Mouse (Mus musculus): Measurements from ENCODE around the gene Ulk4. TPM values are rescaled to one million over a fixed set of nuclear protein-coding genes. Genes with fewer than 3 reads are reported as not detected.

Ulk4 gene
- total RNA-seq, 2 experiments from 2014 or later, result 9.2 to 9.9 TPM

DNA sequence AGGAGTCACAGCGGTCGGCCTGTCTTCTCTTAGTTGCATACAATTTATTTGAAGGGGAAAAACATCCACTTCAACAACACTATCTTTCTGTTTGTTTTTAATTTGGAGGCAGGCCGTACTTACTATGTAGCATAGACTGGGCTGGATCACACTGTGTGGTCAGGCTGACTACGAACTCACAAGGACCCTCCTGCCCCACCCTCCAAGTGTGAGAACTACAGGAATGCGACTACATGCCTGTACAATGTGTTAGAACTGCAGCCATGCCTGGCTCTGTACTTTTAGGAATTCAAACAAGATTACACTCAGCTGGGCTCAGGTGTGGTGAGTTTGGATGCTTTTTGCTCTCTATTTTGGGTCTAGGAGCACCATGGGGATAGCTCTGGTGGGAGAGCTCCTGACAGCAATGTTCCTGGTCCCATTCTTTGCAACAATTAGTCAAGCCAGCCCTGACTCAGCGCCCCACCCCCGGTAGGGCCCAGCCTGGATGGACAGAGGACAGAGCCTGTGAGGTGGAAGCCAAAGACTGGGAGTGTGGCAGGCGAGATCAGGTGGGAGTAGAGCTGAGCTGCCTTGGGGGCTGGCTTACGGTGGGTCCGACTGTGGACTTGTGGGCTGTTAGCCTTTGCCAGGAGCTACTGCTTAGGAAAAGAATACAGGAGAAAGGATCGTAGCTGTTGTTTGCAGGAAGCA, 261.0 kb downstream of the Ulk4 start:
- H3K4me3 ChIP-seq, result no peak overlapping the region
- DNase-seq (ENCODE audit: extremely low spot score in 1 of 2, low spot score in 2 of 2), result no peak
- intact Hi-C loops (cut with DNase I), result no loop called here
- TF ChIP-seq CTCF (IDR thresholded peaks at IDR 0.05), result no peak
- no peak overlapping the region for H3K27ac ChIP-seq

DNA sequence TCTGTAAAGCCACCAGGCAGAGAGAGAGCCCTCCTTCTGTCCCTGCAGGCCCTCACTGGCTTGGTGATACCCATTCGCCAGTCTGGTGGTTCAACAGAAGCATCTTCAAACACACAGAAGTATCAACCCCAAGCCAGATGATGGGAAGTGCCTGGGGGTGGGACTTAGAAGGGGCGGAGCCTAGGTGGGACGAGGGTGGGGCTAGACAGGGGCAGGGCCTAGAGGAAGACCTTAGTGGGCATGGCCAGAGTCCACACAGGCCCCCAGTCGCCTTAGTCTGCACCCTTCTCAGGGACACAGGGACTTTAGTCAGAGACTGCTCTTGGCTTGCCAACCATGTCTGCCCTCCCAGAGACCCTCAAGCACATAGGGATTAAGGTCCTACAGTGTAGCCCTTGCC, 265.5 kb downstream of the Ulk4 start:
- no peak for DNase-seq (ENCODE audit: extremely low spot score in 1 of 2, low spot score in 2 of 2)
- H3K27ac ChIP-seq, result no peak overlapping the region
- no peak for TF ChIP-seq CTCF (IDR thresholded peaks at IDR 0.05)
- intact Hi-C loops (cut with DNase I), result no loop called here
- H3K4me3 ChIP-seq, result no peak overlapping the region

- no peak for DNase-seq (ENCODE audit: extremely low spot score in 1 of 2, low spot score in 2 of 2)
- no peak overlapping the region for H3K4me3 ChIP-seq
- TF ChIP-seq CTCF (IDR thresholded peaks at IDR 0.05), result no peak
- H3K27ac ChIP-seq, result no peak overlapping the region
- intact Hi-C loops (cut with DNase I), result no loop called here
Observed at GRCm38 (mm10) chr9:121010544-121010943, 266.5 kb downstream of the Ulk4 start.

- Histone ChIP-seq H3K27ac (no peak overlapping the region), H3K4me3 (no peak overlapping the region)
- DNase-seq (ENCODE audit: extremely low spot score in 1 of 2, low spot score in 2 of 2), result no peak
- no peak for TF ChIP-seq CTCF (IDR thresholded peaks at IDR 0.05)
- intact Hi-C loops (cut with DNase I), result no loop called here
Observed at GRCm38 (mm10) chr9:121005961-121006360, 271.0 kb downstream of the Ulk4 start.

DNA sequence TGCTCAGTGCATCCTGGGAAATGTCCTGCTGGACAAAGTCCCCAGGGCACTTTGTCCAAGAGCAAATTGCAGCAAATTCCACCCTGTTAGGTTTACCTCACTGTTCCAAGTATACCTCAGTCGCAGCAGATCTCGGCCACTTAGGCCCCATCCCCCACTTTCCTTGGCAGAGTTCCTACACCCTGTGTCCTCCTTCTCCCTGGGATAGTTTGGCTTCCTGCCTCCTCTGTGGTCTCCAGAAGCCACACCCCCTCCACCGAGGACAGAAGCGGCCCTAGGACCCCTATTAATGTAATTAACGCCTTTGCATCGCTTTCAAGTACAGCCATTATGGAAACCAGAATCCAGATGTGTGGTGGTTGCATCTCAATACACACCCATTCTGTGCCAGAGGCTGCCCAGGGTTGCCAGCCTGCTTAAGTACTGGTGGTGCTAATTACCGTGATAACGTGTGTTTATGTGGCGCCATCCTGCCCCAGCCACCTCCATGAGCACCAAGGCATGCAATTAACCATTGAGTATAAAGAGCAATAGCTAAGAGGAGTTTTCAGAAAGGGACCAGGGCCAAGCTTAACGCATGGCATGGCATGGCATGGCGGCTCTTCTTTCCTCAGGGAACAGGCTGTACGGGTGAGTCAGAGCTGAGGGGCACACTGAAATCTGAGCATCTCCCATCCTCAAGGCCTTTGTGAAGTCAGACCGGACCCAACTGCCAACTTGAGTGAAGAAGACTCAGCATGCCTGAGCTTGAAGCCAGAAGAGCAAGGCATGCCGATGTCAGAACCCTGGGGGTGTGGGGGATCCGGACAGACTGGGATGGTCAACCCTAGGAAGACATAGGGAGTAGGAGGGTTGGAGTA, 275.1 kb downstream of the Ulk4 start:
- intact Hi-C loops (cut with DNase I), result no loop called here
- no peak for DNase-seq (ENCODE audit: extremely low spot score in 1 of 2, low spot score in 2 of 2)
- TF ChIP-seq CTCF (IDR thresholded peaks at IDR 0.05), result no peak
- H3K4me3 ChIP-seq, result no peak overlapping the region
- no peak overlapping the region; the same call in 1 of the 2 replicates for H3K27ac ChIP-seq

DNA sequence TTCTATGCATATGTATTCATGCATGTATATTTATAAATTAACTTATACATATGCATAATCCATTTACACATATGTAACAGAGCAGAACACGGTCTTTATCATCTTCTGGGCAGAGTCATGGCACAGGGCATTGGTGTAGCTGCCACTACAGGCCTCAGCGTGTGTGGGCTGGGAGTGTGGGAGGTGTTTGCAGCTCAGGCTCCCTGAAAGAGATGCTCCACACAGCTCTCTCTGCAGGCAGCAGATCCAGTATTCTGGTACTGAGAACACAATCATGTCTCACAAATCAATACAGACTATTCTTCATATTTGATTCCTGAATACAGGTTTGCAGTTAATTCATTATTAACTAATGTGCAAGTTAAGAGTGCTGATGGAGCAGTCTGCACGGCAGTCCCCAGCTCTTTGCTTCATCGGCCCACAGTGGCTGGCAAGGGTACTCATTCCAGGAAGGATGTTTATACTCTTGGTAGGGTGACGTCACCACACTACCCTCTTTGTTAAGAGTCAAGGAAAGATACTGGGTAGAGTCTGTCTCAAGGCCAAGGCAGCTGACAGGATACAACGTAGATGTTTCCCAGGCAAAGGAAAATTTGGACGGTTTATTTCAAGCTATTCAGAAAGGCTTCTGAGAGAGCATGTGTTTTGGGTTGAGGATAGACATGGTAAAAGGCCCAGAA, 276.2 kb downstream of the Ulk4 start:
- Histone ChIP-seq H3K27ac (peak overlapping the region; percentile 36), H3K4me3 (no peak overlapping the region)
- TF ChIP-seq CTCF (IDR thresholded peaks at IDR 0.05), result no peak; the same call in 1 of the 2 replicates
- intact Hi-C loops (cut with DNase I), result no loop called here
- peak; percentile 25 to 46 for DNase-seq (ENCODE audit: extremely low spot score in 1 of 2, low spot score in 2 of 2)

DNA sequence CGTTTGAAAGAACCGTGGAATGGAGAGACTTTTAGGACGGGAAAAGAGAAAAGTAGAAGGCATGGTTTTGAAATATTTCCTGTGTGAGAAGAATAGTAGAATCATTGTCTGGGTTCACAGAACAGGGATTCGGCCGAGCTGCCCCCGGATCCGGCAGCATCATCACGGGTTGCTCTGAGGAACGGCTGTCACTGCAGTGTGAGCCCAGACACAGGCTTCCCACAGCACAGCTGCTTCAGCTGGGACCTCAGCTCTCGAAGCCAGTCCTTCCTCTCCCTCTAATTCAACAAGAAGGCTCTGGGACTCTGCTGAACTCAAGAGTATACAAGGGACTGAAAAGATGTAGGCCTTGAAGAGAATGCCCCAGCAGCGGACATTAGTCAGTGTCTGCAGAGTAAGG, 278.3 kb downstream of the Ulk4 start:
- TF ChIP-seq CTCF (IDR thresholded peaks at IDR 0.05), result no peak
- peak overlapping the region; percentile 28 for H3K27ac ChIP-seq
- intact Hi-C loops (cut with DNase I), result no loop called here
- no peak overlapping the region for H3K4me3 ChIP-seq
- peak in 1 of 2 experiments; percentile 19 for DNase-seq (ENCODE audit: extremely low spot score in 1 of 2, low spot score in 2 of 2)

- no peak for TF ChIP-seq CTCF (IDR thresholded peaks at IDR 0.05)
Observed at GRCm38 (mm10) chr9:120994223-120995155, 282.5 kb downstream of the Ulk4 start.

GRCm38 (mm10) chr9:120993004-120993403, 284.0 kb downstream of the Ulk4 start:
- no peak for DNase-seq (ENCODE audit: extremely low spot score in 1 of 2, low spot score in 2 of 2)
- intact Hi-C loops (cut with DNase I), result no loop called here
- no peak for TF ChIP-seq CTCF (IDR thresholded peaks at IDR 0.05)
- Histone ChIP-seq H3K27ac (no peak overlapping the region), H3K4me3 (no peak overlapping the region)

More at GRCm38 (mm10) chr9:120994223-120995155, 282.5 kb downstream of the Ulk4 start:
- no peak overlapping the region for H3K27ac ChIP-seq
- intact Hi-C loops (cut with DNase I), result no loop called here
- H3K4me3 ChIP-seq, result no peak overlapping the region
- DNase-seq (ENCODE audit: extremely low spot score in 1 of 2, low spot score in 2 of 2), result no peak

DNA sequence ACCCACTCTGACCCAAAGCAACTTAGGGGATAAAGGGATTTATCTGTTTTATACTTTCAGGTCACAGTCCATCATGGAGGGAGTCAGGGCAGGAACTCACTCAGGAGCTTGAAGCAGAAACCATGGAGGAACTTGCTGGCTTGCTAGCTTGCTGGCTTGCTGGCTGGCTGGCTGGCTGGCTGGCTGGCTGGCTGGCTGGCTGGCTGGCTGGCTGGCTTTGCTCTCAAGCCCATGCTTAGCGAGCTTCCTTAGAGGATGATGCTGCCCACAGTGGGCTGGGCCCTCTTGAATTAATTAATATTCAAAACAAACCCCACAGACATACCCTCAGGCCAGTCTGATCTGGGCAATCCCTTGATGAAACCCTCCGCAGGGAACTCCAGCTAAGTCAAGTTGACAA, 285.2 kb downstream of the Ulk4 start:
- intact Hi-C loops (cut with DNase I), result no loop called here
- no peak for DNase-seq (ENCODE audit: extremely low spot score in 1 of 2, low spot score in 2 of 2)
- Histone ChIP-seq H3K27ac (no peak overlapping the region), H3K4me3 (no peak overlapping the region)
- TF ChIP-seq CTCF (IDR thresholded peaks at IDR 0.05), result no peak
